Mouse (Mus musculus) thymus, postnatal 0 days (tissue): ENCODE measurements around the gene Sf1. TPM values are rescaled to one million over a fixed set of nuclear protein-coding genes. Genes with fewer than 3 reads are reported as not detected.

ENCODE experiments used
- DNase-seq: peaks from one replicate; pipeline ENCODE4 v3.0.0-alpha.2; 2015; ENCODE audit warnings: low spot score
- polyA plus RNA-seq: library from polyadenylated mRNA; unstranded; fragments of >200 nt; fragmentation: Nextera tagmentation; extraction: Ambion mirVana; gene quantifications from 2 replicates; pipeline ENCODE4 v1.2.1, GENCODE M21; 2015

Gene Sf1
- polyA plus RNA-seq, 1 experiment from 2014 or later: 104 TPM

- no peak for DNase-seq
These were observed 34.2 kb downstream of the Sf1 start for GRCm38 (mm10) chr19:6397582-6398249.

DNA sequence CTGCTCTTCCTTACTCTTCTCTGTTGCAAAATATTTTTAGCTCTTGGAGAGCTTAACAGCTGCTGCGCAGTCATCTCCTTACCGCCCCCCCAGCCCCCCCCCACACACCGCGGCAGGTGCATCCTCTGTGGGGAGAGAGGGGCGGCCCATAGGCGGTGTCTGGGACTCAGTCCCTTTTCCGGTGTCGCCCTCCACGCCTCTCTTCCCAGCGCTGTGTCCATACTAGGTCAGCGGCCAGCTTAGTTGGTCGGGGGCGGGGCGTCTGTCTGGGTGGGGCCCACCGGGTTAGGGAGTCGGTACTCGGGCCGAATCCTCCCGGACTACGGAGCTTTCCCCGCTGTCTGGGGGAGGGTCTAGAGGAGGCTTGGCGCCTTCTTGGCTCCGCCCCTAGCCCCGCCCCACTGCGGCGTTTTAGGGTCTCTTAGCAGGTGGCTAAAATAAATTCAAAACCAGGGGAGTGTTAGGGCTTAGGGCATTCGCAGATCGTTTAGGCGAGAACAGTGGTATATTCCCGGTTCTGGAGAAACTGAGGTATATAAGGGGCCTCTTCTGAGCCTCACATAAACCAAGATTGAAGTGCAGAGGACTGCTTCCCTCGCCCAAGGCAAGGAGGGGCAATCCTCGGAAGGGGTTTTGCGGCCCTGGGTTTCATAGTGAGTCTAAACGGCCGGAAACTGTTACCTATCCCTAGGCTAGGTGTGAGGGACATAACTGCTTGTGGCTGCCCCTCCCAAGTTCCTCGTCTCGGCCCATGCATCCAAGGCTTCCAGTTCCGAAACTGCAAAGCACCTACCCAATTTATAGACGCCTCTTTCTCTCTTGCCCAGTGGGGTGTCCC is 35.2 kb downstream of the Sf1 start:
- peak; percentile 91 for DNase-seq

GRCm38 (mm10) chr19:6399285-6400095 is 36.0 kb downstream of the Sf1 start, which contains the start of gene Rasgrp2:
TSS of gene Rasgrp2 (plus strand) at chr19:6399340.
- peak; percentile 95 for DNase-seq

GRCm38 (mm10) chr19:6400096-6401086 is 36.9 kb downstream of the Sf1 start:
- DNase-seq: peak; percentile 77

DNA sequence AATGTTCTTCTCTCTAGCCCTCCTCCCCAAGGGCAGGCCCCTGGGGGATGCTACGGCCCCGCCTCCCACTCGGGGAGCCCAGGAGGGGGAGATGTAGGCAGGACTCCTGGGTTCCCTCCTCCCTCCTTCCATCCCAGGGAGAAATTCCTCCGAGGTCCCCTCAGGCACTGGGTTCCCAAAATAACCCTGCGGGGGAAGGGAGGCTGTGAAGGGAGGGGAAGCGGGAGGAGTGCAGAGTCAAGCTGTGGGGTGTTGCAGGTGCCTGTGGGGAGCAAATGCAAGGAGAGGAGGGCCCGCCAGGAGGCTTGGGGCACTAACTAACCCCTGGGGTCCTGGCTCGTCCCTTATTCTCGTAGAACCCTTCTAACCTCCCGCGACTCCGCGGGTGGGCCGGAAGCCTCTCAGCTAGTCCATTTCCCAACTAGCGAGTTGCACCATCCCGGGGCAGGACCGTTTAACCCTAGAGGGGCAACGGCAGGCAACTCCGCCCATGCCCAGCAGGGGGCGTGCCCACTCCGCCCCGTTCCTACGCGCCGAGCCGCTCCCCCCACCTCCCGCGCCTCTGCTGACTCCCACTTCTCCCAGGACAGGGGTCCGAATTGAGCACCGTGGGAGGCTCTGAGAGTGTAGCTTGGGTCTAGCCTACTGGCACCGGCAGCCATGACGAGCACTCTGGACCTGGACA is 37.8 kb downstream of the Sf1 start:
- peak; percentile 84 for DNase-seq

GRCm38 (mm10) chr19:6401951-6402350 is 38.5 kb downstream of the Sf1 start:
- no peak for DNase-seq

DNA sequence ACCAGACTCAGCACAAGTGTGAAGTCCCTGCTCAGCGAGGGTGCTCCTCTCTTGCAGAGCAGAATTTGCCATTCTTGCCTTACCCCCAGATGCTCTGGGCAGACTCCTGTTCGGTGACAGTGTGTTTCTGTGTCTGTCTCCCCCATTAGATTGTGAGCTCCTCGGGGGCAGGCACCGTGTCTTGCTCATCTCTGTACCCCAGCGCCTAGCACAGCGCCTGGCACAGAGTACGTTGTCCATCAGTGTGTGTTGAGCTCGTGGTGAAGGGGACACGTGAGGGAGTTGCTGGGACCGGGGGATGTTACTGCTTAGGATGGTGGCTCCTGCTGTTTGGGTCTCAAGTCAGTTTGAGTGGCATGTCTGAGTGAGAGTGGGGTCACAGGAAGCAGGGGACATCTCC is 40.4 kb downstream of the Sf1 start:
- no peak for DNase-seq

- no peak for DNase-seq
These were observed 41.9 kb downstream of the Sf1 start for GRCm38 (mm10) chr19:6405433-6405832.

- no peak for DNase-seq
These were observed 43.6 kb downstream of the Sf1 start for GRCm38 (mm10) chr19:6407109-6407508.

DNA sequence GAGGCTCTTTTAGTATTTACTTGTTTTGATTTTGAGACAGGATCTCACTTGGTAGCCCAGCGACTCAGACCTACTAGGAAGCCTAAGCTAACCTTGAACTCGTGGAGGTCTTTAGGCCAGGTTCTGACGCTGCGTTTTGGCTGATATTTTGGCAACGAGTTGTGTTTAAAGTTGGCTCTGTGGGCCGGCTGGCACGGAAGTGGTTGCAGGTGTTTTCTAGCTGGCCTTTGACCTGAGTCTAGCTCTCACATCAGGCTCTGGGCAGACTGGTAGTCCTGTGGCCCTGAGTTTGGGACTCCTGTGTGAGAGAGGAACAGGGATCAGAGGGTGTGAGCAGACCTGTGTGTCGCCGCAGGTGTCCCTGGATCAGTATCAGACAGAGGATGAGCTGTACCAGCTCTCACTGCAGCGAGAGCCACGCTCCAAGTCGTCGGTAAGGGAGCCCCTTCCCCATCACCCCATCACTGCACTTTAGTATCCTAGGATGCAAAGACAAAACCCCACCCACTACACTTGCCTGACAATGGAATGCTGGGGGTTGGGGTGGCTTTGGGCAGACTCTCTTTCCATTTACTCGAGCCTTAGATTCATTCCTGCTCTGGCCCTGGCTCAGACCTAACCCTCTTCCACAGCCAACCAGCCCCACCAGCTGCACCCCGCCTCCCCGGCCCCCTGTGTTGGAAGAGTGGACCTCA is 44.5 kb downstream of the Sf1 start:
- no peak for DNase-seq

DNA sequence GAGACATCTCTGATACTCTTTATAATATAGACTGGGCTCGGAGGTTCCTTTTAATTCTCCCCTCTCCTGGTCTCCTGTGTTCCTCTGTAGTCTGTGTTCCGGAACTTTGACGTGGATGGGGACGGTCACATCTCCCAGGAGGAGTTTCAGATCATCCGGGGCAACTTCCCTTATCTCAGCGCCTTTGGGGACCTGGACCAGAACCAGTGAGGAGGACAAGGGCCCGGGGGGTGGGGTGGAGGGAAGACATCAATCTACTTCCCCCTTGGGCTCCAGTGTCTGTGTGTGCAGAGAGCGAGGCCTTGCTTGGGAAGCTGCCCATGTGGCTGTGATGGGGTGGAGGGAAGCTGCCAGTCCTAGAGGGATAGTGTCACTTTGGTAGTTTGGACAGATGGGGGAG is 45.3 kb downstream of the Sf1 start:
- DNase-seq: no peak

DNA sequence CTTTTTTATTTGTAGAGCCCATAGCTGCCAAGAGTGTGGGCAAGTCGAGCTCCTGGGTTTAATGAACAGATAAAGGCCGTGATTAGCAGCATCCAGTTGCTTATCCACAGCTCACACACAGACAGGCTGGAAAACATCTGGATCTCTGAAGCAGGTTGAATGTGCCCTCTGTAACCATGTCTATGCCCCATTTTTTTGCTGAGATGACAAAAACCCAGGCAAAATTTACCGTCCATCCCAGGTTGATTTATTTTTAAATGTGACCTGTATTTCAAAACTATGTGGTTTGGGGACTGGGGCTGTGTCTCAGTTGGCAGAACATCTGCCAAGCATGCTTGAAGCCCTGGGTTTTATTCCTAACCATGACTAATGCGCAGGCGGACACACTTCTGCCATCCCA is 45.7 kb downstream of the Sf1 start:
- DNase-seq: no peak

GRCm38 (mm10) chr19:6409936-6410335 is 46.4 kb downstream of the Sf1 start:
- no peak for DNase-seq

- DNase-seq: no peak
These were observed 49.3 kb downstream of the Sf1 start for GRCm38 (mm10) chr19:6412798-6413197.

DNA sequence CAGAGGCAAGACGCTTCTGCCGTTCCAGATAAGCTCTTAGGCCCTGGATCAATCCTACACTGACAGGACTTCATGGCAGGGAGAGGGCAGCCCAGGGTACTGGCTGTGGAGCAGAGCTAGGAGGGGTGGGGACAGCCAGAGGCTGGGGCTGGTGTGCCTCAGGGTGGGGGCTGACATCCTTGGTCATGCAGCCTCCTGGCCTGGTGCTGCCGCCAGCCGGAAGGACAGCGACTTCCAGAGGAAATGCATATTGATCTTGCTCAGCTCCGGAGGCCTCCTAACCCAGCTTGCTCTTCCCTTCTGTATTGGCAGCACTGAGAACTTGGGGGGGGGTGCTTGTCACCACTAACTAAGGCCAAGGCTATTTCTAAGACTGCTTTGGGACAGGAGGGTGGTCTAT is 52.0 kb downstream of the Sf1 start:
- no peak for DNase-seq

GRCm38 (mm10) chr19:6416124-6416770 is 52.8 kb downstream of the Sf1 start:
- no peak for DNase-seq

GRCm38 (mm10) chr19:6416894-6417761 is 53.6 kb downstream of the Sf1 start:
- no peak for DNase-seq
